Mouse (Mus musculus) urinary bladder, adult 18-20 months (tissue): ENCODE data around the gene Cnot10.

ENCODE experiments used
- DNase-seq, 2 experiments: peaks; one replicate each; pipeline ENCODE4 v3.0.0; 2022; ENCODE audit warnings: low spot score in 2 of 2, mixed read lengths in 2 of 2

Cnot10 gene

GRCm38 (mm10) chr9:114584183-114585016 is 55.6 kb downstream of the Cnot10 start:
- DNase-seq = no peak

DNA sequence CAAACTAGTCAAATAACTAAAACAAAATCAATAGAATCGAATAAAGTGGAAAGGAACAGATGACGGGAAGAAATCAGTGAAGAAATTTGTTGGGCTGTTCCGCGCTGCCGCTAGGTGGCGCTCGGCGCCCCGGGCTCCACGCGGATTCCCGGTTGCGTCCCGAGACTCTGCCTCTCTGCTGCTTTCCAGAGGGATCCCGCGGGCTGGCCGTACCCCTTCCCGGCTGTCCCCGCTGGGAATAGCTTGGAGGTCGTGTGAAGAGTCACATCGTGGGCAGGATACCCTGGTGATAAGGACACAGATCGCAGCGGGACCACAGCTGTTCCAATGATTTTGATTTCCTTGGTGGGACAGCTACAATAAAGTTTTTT is 56.2 kb downstream of the Cnot10 start:
- DNase-seq = peak; percentile 60 to 68

GRCm38 (mm10) chr9:114578646-114579045 is 61.3 kb downstream of the Cnot10 start:
- no peak for DNase-seq

GRCm38 (mm10) chr9:114576001-114576400 is 64.0 kb downstream of the Cnot10 start:
- peak in 1 of 2 experiments; percentile 65 for DNase-seq

DNA sequence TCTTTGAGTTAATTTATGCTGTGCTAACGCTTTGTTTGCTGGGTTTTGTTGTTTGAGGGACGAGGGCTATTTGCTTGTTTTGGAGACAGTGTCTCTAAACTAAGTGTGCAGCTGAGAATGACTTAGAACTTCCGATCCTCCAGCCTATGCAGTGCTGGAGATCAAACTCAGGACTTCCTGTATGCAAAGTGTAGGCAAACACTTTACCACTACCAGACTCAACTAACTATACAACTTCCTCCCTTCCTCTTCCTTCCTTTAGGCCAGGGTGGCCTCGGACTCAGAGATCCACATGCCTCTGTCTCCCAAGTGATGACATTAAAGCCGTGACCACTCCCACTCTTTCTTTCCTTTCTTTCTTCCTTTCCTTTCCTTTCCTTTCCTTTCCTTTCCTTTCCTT is 66.5 kb downstream of the Cnot10 start:
- DNase-seq = no peak

DNA sequence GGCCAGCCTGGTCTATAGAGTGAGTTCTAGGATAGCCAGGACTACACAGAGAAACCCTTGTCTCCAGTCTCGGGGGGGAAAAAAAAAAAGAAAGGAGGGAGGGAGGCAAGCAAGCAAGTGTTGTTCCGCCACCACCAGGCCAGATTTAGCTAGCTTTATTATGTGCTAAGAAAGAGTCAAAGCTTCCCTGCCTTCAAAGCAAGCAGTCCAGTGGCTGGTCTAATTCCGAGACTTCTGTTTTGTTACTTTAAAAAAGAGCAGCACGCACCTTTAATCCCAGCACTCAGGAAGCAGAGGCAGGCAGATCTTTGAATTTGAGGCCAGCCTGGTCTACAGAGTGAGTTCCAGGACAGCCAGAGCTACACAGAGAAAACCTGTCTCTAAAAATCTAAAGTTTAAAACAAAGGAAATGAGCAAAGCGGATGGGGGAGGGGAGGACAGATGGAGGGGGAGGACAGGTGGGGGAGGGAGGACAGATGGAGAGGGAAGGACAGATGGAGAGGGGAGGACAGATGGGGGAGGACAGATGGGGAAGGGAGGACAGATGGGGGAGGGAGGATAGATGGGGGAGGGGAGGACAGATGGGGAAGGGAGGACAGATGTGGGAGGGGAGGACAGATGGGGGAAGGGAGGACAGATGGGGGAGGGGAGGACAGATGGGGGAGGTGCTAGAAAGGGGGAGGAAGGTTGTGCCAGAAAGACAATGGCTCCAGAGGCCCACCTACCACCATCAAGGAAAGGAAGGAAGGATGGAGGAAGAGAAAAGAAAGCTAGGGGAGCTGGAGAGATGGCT is 71.1 kb downstream of the Cnot10 start:
- DNase-seq = no peak

GRCm38 (mm10) chr9:114564667-114565066 is 75.3 kb downstream of the Cnot10 start:
- DNase-seq = no peak

GRCm38 (mm10) chr9:114563761-114564606 is 76.0 kb downstream of the Cnot10 start, which contains the start of gene Trim71:
Gene Trim71, minus strand, starts transcription at chr9:114564369.
- DNase-seq = peak in 1 of 2 experiments; percentile 45

DNA sequence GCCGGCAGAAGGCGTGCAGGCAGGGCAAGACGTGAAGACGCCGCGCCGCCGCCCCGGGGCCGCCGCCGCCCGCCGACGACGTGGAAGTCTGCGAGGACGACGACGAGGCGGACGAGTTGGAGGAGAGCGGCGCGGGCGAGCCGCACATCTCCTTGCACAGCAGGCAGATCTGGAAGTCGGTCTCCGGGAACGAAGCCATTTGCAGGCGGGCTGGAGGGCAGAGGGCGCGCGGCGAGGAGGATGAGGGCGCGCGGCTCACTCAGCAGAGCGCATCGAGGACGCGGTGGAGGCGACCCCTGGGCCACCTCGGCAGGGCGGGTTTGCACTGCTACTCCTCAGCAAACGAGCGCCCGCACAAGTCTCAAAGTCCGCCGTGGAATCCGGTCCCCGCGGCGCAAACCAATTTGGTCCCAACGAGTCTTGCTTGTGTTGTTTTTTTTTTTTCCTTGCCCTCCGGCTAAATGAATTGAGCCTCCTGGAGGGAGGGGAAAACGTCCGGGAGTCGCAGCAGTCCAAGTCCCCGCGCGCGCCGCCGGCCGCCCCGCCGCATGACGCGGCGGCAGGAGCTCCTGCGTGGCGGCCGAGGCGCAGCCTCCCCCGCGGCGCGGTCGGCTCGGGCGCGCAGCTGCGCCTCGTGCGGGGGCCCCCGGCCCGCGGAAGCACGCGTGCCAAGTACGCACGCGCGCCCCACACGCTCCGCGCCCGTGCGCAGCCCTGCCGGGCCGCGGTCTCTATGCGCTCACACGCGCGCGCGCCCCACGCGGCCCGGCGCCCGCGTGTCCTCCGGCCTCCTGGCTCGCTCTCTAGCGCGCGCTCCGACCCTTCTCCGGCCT is 76.8 kb downstream of the Cnot10 start:
- no peak for DNase-seq

DNA sequence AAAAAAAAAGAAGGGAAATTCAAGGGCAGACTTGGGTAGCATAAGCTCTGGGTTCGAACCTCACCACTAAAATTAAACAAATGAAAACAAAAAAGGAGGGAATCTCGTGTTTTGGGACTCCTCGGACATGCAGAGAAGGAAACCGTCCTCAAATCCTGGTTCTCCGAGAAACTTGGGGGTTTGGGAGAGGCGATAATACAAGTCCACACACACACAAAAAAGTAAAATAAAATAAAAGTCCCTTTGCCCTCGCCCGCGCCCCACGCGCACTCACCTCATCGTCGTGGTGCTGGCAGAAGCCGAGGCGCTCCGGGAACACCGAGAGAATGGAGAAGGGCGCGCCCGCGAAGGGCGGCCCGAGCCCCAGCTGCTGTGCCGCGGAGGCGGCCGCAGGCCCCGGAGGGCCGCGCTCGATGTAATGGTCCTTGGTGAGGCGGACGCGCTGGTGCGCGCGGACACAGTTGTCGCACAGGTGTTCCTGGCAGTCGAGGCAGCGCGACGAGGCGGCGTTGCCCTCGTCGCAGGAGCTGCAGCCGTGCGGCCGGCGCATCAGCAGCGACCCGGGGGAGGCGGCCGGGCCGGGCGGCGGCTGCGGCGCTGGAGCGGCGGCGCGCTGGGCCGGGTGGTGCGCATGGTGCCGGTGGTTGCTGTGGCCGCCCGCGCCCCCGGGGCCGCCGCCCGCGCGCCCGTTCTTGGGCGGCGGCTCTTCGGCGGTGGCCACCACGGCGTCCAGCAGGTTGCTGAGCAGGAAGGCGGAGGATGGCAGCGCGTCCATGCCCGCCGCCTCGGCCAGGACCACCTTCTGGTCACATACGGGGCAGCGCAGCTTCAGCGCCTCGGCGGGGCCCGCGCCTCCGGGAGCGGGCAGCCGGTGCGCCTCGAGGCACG is 77.7 kb downstream of the Cnot10 start:
- no peak for DNase-seq

DNA sequence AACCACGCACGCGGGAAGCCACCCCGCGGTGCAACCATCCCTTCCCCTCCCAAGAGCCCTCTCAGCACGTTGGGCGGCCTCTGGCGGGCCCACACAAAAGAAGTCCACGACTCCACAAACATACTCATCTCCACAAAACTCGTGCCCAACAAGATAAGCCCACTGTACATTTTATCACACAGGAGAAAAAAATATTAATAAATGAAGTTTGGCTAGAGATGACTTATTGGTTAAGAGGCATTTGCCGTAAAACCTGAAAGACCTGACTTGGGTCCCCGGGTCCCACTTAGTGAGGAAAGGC is 78.4 kb downstream of the Cnot10 start:
- DNase-seq = no peak

DNA sequence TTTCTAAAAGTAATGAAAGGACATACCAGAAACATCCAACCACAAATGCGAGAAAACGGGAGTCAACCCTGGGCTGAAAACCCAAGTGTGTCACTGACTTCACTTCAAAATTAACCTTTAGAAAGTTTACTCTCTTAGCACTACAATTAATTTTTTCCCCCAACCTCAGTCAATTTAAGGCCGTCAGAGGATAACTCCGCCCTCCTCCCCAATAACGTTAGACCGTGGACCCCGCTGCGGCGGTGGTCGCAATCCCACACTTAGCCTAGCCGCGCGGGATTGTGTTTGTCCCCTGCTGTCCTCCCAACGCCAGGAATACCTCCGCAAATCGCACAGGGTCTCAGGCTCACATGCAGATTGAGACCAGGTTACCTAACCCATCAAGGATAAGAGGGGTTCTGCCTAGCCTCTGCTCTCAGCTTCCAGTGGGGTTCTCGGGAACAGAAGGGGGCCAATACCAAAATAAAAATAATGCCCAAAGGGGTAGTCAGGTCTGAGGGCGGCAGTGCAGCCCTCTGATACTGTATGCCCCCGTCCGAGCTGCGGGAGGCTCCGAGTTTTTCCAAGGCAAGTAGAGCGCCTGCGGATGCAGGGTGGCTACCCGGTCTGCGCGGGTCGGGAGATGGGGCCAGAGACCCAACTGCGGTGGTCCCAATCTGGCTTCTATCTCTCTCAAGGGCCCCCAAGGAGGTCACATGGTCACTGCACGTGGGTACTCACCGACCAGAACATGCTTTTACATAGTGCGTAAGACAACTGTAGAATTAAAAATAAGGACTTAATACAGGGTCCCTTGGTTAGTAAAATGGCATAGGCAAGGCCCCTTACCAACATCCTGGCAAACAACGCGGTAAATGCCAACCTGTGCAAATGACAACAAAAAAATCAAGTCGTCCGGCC is 79.0 kb downstream of the Cnot10 start:
- no peak for DNase-seq

DNA sequence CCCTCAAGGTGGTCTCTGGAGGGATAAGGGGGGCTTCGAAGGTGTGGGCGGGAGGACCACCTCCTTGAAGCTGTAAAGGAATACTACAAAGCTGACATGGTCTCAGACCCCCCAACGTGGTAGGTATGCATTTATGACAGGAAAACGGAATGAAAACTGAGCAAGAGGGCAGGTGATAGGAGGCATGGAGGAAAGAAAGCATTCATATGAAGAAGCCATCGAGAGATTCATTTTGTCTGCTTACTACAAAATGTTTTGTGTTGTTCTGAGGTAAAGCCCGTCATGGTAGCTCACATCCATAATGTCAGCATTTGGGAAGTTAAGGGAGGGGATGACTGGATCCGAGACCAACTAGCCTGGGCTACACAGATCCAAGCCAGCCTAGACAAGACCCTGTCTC is 79.8 kb downstream of the Cnot10 start:
- DNase-seq = no peak

DNA sequence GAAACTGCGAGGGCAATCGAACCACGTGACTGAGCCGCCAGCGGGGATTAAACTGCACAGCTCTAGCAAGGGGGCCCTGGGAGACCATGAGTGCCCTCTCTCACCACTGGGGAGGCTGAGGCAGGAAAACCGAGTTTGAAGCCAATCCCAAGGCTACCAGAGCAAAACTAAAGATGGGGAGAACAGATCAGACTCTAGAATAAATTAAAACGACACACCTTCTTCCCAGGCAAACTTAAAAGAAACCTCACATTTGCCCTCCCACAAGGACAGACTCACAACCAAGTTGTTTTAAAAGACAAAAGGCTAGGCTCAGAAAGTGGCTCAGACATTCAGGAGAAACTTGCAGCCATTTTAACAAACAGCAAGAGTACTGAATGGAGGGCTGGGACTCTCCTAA is 82.9 kb downstream of the Cnot10 start:
- DNase-seq = no peak

GRCm38 (mm10) chr9:114556276-114556855 is 83.6 kb downstream of the Cnot10 start:
- no peak for DNase-seq

DNA sequence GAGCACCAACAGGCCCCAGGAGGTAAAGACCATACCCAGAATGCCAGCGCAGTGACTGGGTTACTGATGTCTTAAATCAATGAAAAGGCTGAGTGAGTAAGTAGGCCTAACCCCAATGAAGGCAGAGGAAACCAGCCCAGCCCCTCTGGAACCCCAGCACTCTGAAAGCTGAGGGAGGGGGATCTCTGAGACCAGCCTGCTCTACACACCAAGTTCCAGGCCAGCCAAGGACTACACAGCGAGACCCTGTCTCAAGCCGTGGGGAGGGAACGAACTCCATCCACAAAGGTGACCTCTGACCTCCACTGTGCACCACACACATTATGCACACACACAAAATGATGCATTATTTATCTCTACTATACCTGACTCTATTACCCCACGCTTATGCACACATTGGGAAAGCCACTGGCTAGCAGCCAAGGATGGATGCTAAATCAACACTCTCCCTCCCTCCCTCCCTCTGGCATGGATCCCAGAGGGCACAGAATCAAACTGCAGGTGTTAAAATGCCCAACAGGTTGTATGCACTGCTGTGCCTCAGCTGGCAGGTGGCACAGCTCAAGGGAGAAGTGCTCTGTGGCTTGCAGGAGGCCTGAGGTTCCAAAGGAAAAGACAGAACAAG is 85.5 kb downstream of the Cnot10 start:
- DNase-seq = peak in 1 of 2 experiments; percentile 41

GRCm38 (mm10) chr9:114553828-114554227 is 86.2 kb downstream of the Cnot10 start:
- no peak for DNase-seq

GRCm38 (mm10) chr9:114550033-114550432 is 90.0 kb downstream of the Cnot10 start:
- no peak for DNase-seq
